Mouse (Mus musculus) ES-E14 (cell line): ENCODE measurements around the gene Zfp277.

ENCODE experiments used
- CHD2 ChIP-seq: IDR thresholded peaks from 2 replicates; pipeline ENCODE4 v1.6.1; 2014; ENCODE audit warnings: mild to moderate bottlenecking, low read depth, low read length, inconsistent platforms
- HCFC1 ChIP-seq: IDR thresholded peaks from 2 replicates; pipeline ENCODE4 v1.6.1; 2012; ENCODE audit warnings: low read length, inconsistent platforms, borderline replicate concordance; ENCODE audit not compliant: insufficient read depth
- MAFK ChIP-seq: IDR thresholded peaks from 2 replicates; pipeline ENCODE4 v1.6.1; 2014; ENCODE audit warnings: mild to moderate bottlenecking, low read depth, low read length, inconsistent platforms; ENCODE audit not compliant: insufficient read depth
- ZC3H11A ChIP-seq: IDR thresholded peaks from 2 replicates; pipeline ENCODE4 v1.6.1; 2012; ENCODE audit warnings: low read depth, mild to moderate bottlenecking, inconsistent platforms, low read length, borderline replicate concordance

DNA sequence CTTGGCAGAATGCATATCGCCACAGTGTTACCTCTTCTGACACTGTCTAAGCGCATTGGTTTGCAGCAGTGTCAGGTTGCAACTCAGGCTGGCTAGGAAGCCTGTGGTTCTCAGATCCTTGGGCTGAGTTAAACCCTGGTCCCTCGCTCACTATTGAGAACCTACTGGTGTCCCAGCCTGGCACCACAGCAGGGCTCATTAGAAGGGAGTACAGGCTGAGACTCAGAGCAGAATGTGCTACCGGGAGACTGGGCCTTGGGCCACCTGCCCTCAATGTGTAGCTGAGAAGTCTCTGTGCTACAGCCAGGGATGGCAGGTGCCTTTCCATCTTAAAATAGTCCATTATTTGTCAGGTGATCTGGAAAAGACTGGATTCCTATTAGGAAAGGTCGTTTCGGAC, 18.6 kb upstream of the Zfp277 start:
- TF ChIP-seq HCFC1 (no peak), MAFK (no peak), CHD2 (no peak), ZC3H11A (no peak)
